Mouse (Mus musculus) hindbrain, embryonic 11.5 days (tissue): ENCODE results near the gene Spint1. TPM values are rescaled to one million over a fixed set of nuclear protein-coding genes. Genes with fewer than 3 reads are reported as not detected.

Experiments used
- ATAC-seq: fragments of 200-750 bp; cut with Nextera tagmentation; 2 replicates; pipeline ENCODE4 v1.8.0; 2017; ENCODE audit warnings: mild to moderate bottlenecking, moderate TSS enrichment, moderate library complexity; ENCODE audit not compliant: low FRiP score
- DNase-seq: peaks from one replicate; pipeline ENCODE4 v3.0.0-alpha.2; 2015; ENCODE audit warnings: low spot score
- H3K27ac ChIP-seq: fragments of 300-500 bp; sonication (generic); 2 replicates; pipeline ENCODE4 v1.5.1; 2014; ENCODE audit warnings: mild to moderate bottlenecking, low read depth, low read length
- H3K27me3 ChIP-seq: fragments of 300-500 bp; sonication (generic); 2 replicates; pipeline ENCODE4 v1.6.1; 2014; ENCODE audit warnings: mild to moderate bottlenecking, low read length, moderate library complexity, mixed read lengths; ENCODE audit not compliant: control insufficient read depth, insufficient read depth
- H3K36me3 ChIP-seq: fragments of 300-500 bp; sonication (generic); 2 replicates; pipeline ENCODE4 v1.6.1; 2014; ENCODE audit warnings: mild to moderate bottlenecking, low read length, moderate library complexity, mixed read lengths; ENCODE audit not compliant: control insufficient read depth, insufficient read depth
- H3K4me1 ChIP-seq: fragments of 300-500 bp; sonication (generic); replicated peaks from 2 replicates; pipeline ENCODE4 v1.6.1; 2014; ENCODE audit warnings: low read length, mixed read lengths; ENCODE audit not compliant: control insufficient read depth, insufficient read depth
- H3K4me2 ChIP-seq: fragments of 300-500 bp; sonication (generic); replicated peaks from 2 replicates; pipeline ENCODE4 v1.6.1; 2014; ENCODE audit warnings: mild to moderate bottlenecking, low read depth, low read length
- H3K4me3 ChIP-seq: fragments of 300-500 bp; sonication (generic); 2 replicates; pipeline ENCODE4 v1.5.1; 2014; ENCODE audit warnings: low read depth, low read length
- H3K9ac ChIP-seq: fragments of 300-500 bp; sonication (generic); 2 replicates; pipeline ENCODE4 v1.6.1; 2014; ENCODE audit warnings: low read depth, low read length
- H3K9me3 ChIP-seq: fragments of 300-500 bp; sonication (generic); 2 replicates; pipeline ENCODE4 v1.6.1; 2016; ENCODE audit warnings: low read length; ENCODE audit not compliant: control insufficient read depth
- WGBS: fragments of 180-500 bp; shearing (Covaris S2); extraction: QIAGEN DNeasy Blood & Tissue Kit; methylation state at CpG from one replicate; pipeline ENCODE4 v1.1.7; 2014; 5-methylcytosine and 5-hydroxymethylcytosine counted together
- polyA plus RNA-seq: library from polyadenylated mRNA; unstranded; fragments of >200 nt; fragmentation: Nextera tagmentation; extraction: Ambion mirVana; gene quantifications from 2 replicates; pipeline ENCODE4 v1.2.1, GENCODE M21; 2014

Gene Spint1
- polyA plus RNA-seq, 1 experiment from 2014 or later: 4.6 TPM

GRCm38 (mm10) chr2:119277810-119278209 is 40.6 kb downstream of the Spint1 start:
- no peak for DNase-seq

GRCm38 (mm10) chr2:119281899-119282565 is 44.9 kb downstream of the Spint1 start:
- DNase-seq: no peak
- Histone ChIP-seq H3K9me3 (no peaks in the 10 kb centered on the region), H3K4me2 (no peak overlapping the region), H3K4me1 (no peaks in the 10 kb centered on the region), H3K27ac (no peak overlapping the region), H3K36me3 (no peaks in the 10 kb centered on the region), H3K27me3 (no peaks in the 10 kb centered on the region), H3K9ac (no peak overlapping the region), H3K4me3 (no peak overlapping the region)
- 92% methylated on average over 7 of the region's 7 CpGs for WGBS
- no peak for ATAC-seq

More at GRCm38 (mm10) chr2:119277810-119278209, 40.6 kb downstream of the Spint1 start:
- Histone ChIP-seq H3K4me1 (no peaks in the 10 kb centered on the region), H3K4me3 (no peak overlapping the region), H3K27ac (no peak overlapping the region), H3K9me3 (no peaks in the 10 kb centered on the region), H3K27me3 (no peaks in the 10 kb centered on the region), H3K36me3 (no peaks in the 10 kb centered on the region), H3K9ac (no peak overlapping the region), H3K4me2 (no peak overlapping the region)
- WGBS: 86% methylated on average over 23 of the region's 23 CpGs
- no peak for ATAC-seq

- peaks cover 7% of the 10 kb centered on the region; the same call in 1 of the 2 replicates for H3K4me1 ChIP-seq
- no peak overlapping the region for H3K4me2 ChIP-seq
- H3K9me3 ChIP-seq: no peaks in the 10 kb centered on the region
- no peak overlapping the region for H3K4me3 ChIP-seq
- H3K27ac ChIP-seq: no peak overlapping the region
- DNase-seq (no peak), ATAC-seq (no peak)
- no peaks in the 10 kb centered on the region for H3K36me3 ChIP-seq
- WGBS: 91% methylated on average over 5 of the region's 5 CpGs
- H3K9ac ChIP-seq: no peak overlapping the region; the same call in 1 of the 2 replicates
- H3K27me3 ChIP-seq: no peaks in the 10 kb centered on the region
Measured at GRCm38 (mm10) chr2:119287372-119287771, 50.2 kb downstream of the Spint1 start.

- Histone ChIP-seq H3K4me1 (peaks cover 7% of the 10 kb centered on the region; the same call in 1 of the 2 replicates), H3K9ac (peak within 1 kb of the TSS; percentile 81), H3K9me3 (no peaks in the 10 kb centered on the region), H3K27me3 (no peaks in the 10 kb centered on the region), H3K27ac (no peak within 1 kb of the TSS), H3K4me3 (peak within 1 kb of the TSS; percentile 79), H3K4me2 (peak within 1 kb of the TSS; percentile 92), H3K36me3 (no peaks in the 10 kb centered on the region; the same call in 1 of the 2 replicates)
- 2% methylated on average over 31 of the region's 31 CpGs for WGBS
- peak; percentile 96 for ATAC-seq
- peak; percentile 99 for DNase-seq
Measured at GRCm38 (mm10) chr2:119288270-119288882, 51.2 kb downstream of the Spint1 start, which contains the start of gene Vps18. Gene Vps18 (plus strand): TSS chr2:119288740.

- H3K27ac ChIP-seq: no peak overlapping the region
- H3K4me3 ChIP-seq: peak overlapping the region; percentile 79
- H3K4me2 ChIP-seq: peak overlapping the region; percentile 92
- peak overlapping the region; percentile 81 for H3K9ac ChIP-seq
- 6% methylated on average over 11 of the region's 11 CpGs for WGBS
- no peaks in the 10 kb centered on the region; the same call in 1 of the 2 replicates for H3K36me3 ChIP-seq
- peak; percentile 47; the same call in 1 of the 2 replicates for ATAC-seq
- H3K9me3 ChIP-seq: no peaks in the 10 kb centered on the region
- H3K4me1 ChIP-seq: peaks cover 7% of the 10 kb centered on the region; the same call in 1 of the 2 replicates
- DNase-seq: no peak
- H3K27me3 ChIP-seq: no peaks in the 10 kb centered on the region
Measured at GRCm38 (mm10) chr2:119289014-119289416, 51.9 kb downstream of the Spint1 start.

GRCm38 (mm10) chr2:119292281-119292680 is 55.1 kb downstream of the Spint1 start:
- no peak overlapping the region for H3K27ac ChIP-seq
- no peak overlapping the region for H3K4me2 ChIP-seq
- no peaks in the 10 kb centered on the region for H3K9me3 ChIP-seq
- no peak overlapping the region for H3K9ac ChIP-seq
- no peaks in the 10 kb centered on the region for H3K27me3 ChIP-seq
- no peak for DNase-seq
- 89% methylated on average over 5 of the region's 5 CpGs for WGBS
- H3K36me3 ChIP-seq: peaks cover 4% of the 10 kb centered on the region; the same call in 1 of the 2 replicates
- H3K4me1 ChIP-seq: peaks cover 7% of the 10 kb centered on the region; the same call in 1 of the 2 replicates
- H3K4me3 ChIP-seq: no peak overlapping the region
- ATAC-seq: no peak

- Histone ChIP-seq H3K9ac (no peak overlapping the region), H3K9me3 (no peaks in the 10 kb centered on the region), H3K4me1 (peaks cover 7% of the 10 kb centered on the region; the same call in 1 of the 2 replicates), H3K4me2 (no peak overlapping the region), H3K27me3 (no peaks in the 10 kb centered on the region), H3K27ac (no peak overlapping the region), H3K36me3 (peaks cover 4% of the 10 kb centered on the region; the same call in 1 of the 2 replicates), H3K4me3 (no peak overlapping the region)
- WGBS: 95% methylated on average over 17 of the region's 17 CpGs
- no peak for ATAC-seq
- DNase-seq: no peak
Measured at GRCm38 (mm10) chr2:119292852-119293251, 55.7 kb downstream of the Spint1 start.

GRCm38 (mm10) chr2:119293311-119293710 is 56.1 kb downstream of the Spint1 start:
- ATAC-seq: no peak
- peaks cover 4% of the 10 kb centered on the region; the same call in 1 of the 2 replicates for H3K36me3 ChIP-seq
- H3K9ac ChIP-seq: no peak overlapping the region
- no peak overlapping the region for H3K4me2 ChIP-seq
- no peak overlapping the region for H3K4me3 ChIP-seq
- no peaks in the 10 kb centered on the region for H3K27me3 ChIP-seq
- peaks cover 7% of the 10 kb centered on the region; the same call in 1 of the 2 replicates for H3K4me1 ChIP-seq
- DNase-seq: no peak
- no peak overlapping the region for H3K27ac ChIP-seq
- H3K9me3 ChIP-seq: no peaks in the 10 kb centered on the region
- WGBS: 97% methylated on average over 17 of the region's 17 CpGs
